Mouse (Mus musculus): ENCODE data around the gene Dscaml1. TPM values are rescaled to one million over a fixed set of nuclear protein-coding genes. Genes with fewer than 3 reads are reported as not detected.
"Not testable (repeated sequence)": the region's sequence is repeated elsewhere in the genome, so short reads cannot be mapped to it uniquely, and the experiment has no call there.

Gene Dscaml1
- polyA plus RNA-seq, 1 experiment, result 0.62 TPM

DNA sequence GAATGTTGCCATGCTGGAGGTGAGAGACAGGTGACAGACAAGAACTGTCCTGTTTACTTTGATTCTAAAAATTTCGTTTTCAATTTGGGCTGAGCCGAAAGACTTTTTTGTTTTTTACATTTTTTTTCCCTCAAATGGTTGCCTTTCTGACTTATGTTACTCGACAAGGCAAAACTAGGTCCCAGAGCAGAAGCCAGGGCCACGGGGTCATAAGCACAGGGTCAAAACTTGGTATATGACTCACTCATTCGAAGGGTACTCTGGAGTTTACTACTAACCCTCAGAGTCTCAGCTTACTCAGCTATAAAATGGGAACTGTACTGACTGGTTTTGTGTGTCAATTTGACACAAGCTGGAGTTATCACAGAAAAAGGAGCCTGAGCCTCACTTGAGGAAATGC is 343.2 kb downstream of the Dscaml1 start:
- Histone ChIP-seq H3K4me1 (ENCODE audit: control insufficient read depth, insufficient read depth, insufficient read length, low read length) (no peaks in the 10 kb centered on the region), H3K4me3 (ENCODE audit: low read depth, low read length) (no peak overlapping the region), H3K36me3 (ENCODE audit: control insufficient read depth, insufficient read depth, low read length) (peaks cover 25% of the 10 kb centered on the region), H3K27ac (ENCODE audit: insufficient read depth, low read depth, low read length) (no peak overlapping the region), H3K27me3 (ENCODE audit: control insufficient read depth, insufficient read depth, low read length) (no peaks in the 10 kb centered on the region)
- no peak for TF ChIP-seq CTCF (IDR thresholded peaks at IDR 0.05; ENCODE audit: extremely low read depth, insufficient read length, insufficient replicate concordance, low read depth, low read length)
- no peak for TF ChIP-seq POLR2A (IDR thresholded peaks at IDR 0.05; ENCODE audit: low read depth, low read length)
- WGBS, result 80% methylated on average over 5 of the region's 5 CpGs

GRCm38 (mm10) chr9:45774088-45774487 is 347.7 kb downstream of the Dscaml1 start:
- H3K4me3 ChIP-seq (ENCODE audit: low read depth, low read length), result no peak overlapping the region
- H3K4me1 ChIP-seq (ENCODE audit: control insufficient read depth, insufficient read depth, insufficient read length, low read length), result no peaks in the 10 kb centered on the region
- TF ChIP-seq CTCF (IDR thresholded peaks at IDR 0.05; ENCODE audit: extremely low read depth, insufficient read length, insufficient replicate concordance, low read depth, low read length) (no peak), POLR2A (IDR thresholded peaks at IDR 0.05; ENCODE audit: low read depth, low read length) (no peak)
- peaks cover 40% of the 10 kb centered on the region for H3K36me3 ChIP-seq (ENCODE audit: control insufficient read depth, insufficient read depth, low read length)
- WGBS, result 87% methylated on average over 6 of the region's 6 CpGs
- no peak overlapping the region for H3K27ac ChIP-seq (ENCODE audit: insufficient read depth, low read depth, low read length)
- H3K27me3 ChIP-seq (ENCODE audit: control insufficient read depth, insufficient read depth, low read length), result no peaks in the 10 kb centered on the region

DNA sequence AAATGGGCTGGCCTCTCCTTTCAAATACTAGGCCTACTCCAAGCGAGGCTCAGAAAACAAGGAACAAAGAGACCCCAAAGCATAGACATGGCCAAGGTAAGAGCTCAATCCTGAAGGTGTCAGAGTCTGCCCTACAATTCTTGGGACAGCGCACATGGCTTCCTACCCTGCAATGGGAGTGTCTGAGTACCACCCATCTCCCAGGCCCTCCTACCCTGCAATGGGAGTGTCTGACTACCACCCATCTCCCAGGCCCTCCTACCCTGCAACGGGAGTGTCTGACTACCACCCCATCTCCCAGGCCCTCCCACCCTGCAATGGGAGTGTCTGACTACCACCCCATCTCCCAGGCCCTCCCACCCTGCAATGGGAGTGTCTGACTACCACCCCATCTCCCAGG is 349.7 kb downstream of the Dscaml1 start:
- not testable (repeated sequence) for H3K27ac ChIP-seq (ENCODE audit: insufficient read depth, low read depth, low read length); H3K27me3 ChIP-seq (ENCODE audit: control insufficient read depth, insufficient read depth, low read length); H3K4me3 ChIP-seq (ENCODE audit: low read depth, low read length); H3K4me1 ChIP-seq (ENCODE audit: control insufficient read depth, insufficient read depth, insufficient read length, low read length)
- 69% methylated on average over 3 of the region's 3 CpGs for WGBS
- H3K36me3 ChIP-seq (ENCODE audit: control insufficient read depth, insufficient read depth, low read length), result peaks cover 38% of the 10 kb centered on the region

DNA sequence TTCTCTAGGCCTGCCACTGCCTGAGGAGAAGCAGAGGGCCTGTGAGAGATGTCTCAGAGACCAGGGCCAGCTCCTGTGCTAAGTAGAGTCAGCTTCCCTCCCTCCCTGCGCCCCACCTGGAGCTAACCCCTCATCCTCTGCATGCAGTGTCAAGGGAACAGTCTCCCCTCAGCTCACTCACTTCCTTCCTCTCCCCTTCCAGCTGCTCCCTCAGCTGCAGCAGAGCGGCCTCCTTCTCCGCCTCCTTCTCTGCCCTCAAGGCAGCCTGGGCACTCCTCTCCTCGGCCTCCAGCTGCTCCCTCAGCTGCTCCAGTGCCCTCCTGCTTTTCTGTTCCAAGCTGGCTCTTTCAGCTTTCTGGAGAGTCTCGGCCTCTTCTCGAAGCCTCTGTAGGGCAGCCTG is 352.8 kb downstream of the Dscaml1 start:
- Histone ChIP-seq H3K27ac (ENCODE audit: insufficient read depth, low read depth, low read length) (no peak overlapping the region), H3K27me3 (ENCODE audit: control insufficient read depth, insufficient read depth, low read length) (no peaks in the 10 kb centered on the region), H3K4me3 (ENCODE audit: low read depth, low read length) (no peak overlapping the region), H3K36me3 (ENCODE audit: control insufficient read depth, insufficient read depth, low read length) (peaks cover 26% of the 10 kb centered on the region), H3K4me1 (ENCODE audit: control insufficient read depth, insufficient read depth, insufficient read length, low read length) (no peaks in the 10 kb centered on the region)
- 86% methylated on average over 6 of the region's 6 CpGs for WGBS
- TF ChIP-seq POLR2A (IDR thresholded peaks at IDR 0.05; ENCODE audit: low read depth, low read length) (no peak), CTCF (IDR thresholded peaks at IDR 0.05; ENCODE audit: extremely low read depth, insufficient read length, insufficient replicate concordance, low read depth, low read length) (no peak)

- TF ChIP-seq POLR2A (IDR thresholded peaks at IDR 0.05; ENCODE audit: low read depth, low read length) (no peak), CTCF (IDR thresholded peaks at IDR 0.05; ENCODE audit: extremely low read depth, insufficient read length, insufficient replicate concordance, low read depth, low read length) (no peak)
- WGBS, result 91% methylated on average over 12 of the region's 12 CpGs
- peaks cover 15% of the 10 kb centered on the region for H3K36me3 ChIP-seq (ENCODE audit: control insufficient read depth, insufficient read depth, low read length)
- H3K4me1 ChIP-seq (ENCODE audit: control insufficient read depth, insufficient read depth, insufficient read length, low read length), result no peaks in the 10 kb centered on the region
- no peaks in the 10 kb centered on the region for H3K27me3 ChIP-seq (ENCODE audit: control insufficient read depth, insufficient read depth, low read length)
- no peak overlapping the region for H3K4me3 ChIP-seq (ENCODE audit: low read depth, low read length)
- H3K27ac ChIP-seq (ENCODE audit: insufficient read depth, low read depth, low read length), result no peak overlapping the region
Observed at GRCm38 (mm10) chr9:45783249-45784069, 357.0 kb downstream of the Dscaml1 start.

- no peaks in the 10 kb centered on the region for H3K4me1 ChIP-seq (ENCODE audit: control insufficient read depth, insufficient read depth, insufficient read length, low read length)
- 78% methylated on average over 8 of the region's 8 CpGs for WGBS
- H3K27me3 ChIP-seq (ENCODE audit: control insufficient read depth, insufficient read depth, low read length), result no peaks in the 10 kb centered on the region
- no peak overlapping the region for H3K4me3 ChIP-seq (ENCODE audit: low read depth, low read length)
- H3K27ac ChIP-seq (ENCODE audit: insufficient read depth, low read depth, low read length), result no peak overlapping the region
- H3K36me3 ChIP-seq (ENCODE audit: control insufficient read depth, insufficient read depth, low read length), result peaks cover 7% of the 10 kb centered on the region
- no peak for TF ChIP-seq POLR2A (IDR thresholded peaks at IDR 0.05; ENCODE audit: low read depth, low read length)
- no peak for TF ChIP-seq CTCF (IDR thresholded peaks at IDR 0.05; ENCODE audit: extremely low read depth, insufficient read length, insufficient replicate concordance, low read depth, low read length)
Observed at GRCm38 (mm10) chr9:45787071-45787470, 360.6 kb downstream of the Dscaml1 start.

DNA sequence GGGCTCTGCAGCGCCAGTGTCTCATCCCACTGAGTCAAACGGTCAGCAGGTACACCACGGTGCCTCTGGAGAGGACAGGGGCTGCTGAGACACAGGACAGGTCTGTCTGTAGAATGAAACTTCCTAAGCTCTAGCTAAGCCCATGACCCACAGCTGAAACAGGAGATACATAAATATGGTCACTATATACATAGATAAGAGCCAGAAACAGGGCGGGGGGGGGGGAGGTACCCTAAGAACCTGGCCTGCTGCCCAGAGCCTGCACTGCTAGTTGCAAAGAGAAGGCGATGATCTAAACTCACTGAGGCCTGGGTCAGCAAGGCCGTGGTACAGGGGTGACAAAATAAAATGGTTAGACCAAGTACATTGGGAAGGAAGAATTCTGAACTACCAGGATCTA is 361.1 kb downstream of the Dscaml1 start:
- no peak overlapping the region for H3K4me3 ChIP-seq (ENCODE audit: low read depth, low read length)
- no peaks in the 10 kb centered on the region for H3K27me3 ChIP-seq (ENCODE audit: control insufficient read depth, insufficient read depth, low read length)
- H3K4me1 ChIP-seq (ENCODE audit: control insufficient read depth, insufficient read depth, insufficient read length, low read length), result no peaks in the 10 kb centered on the region
- 64% methylated on average over 6 of the region's 6 CpGs for WGBS
- TF ChIP-seq CTCF (IDR thresholded peaks at IDR 0.05; ENCODE audit: extremely low read depth, insufficient read length, insufficient replicate concordance, low read depth, low read length) (no peak), POLR2A (IDR thresholded peaks at IDR 0.05; ENCODE audit: low read depth, low read length) (no peak)
- H3K36me3 ChIP-seq (ENCODE audit: control insufficient read depth, insufficient read depth, low read length), result peaks cover 5% of the 10 kb centered on the region
- no peak overlapping the region for H3K27ac ChIP-seq (ENCODE audit: insufficient read depth, low read depth, low read length)

Measured in small intestine, adult 2 months (tissue).